Mouse (Mus musculus) neural tube, embryonic 11.5 days (tissue): ENCODE measurements at regions not wholly inside any gene's neighbourhood (a gene's known extent, or its start where the extent isn't known, plus 50 kb on each side); places are given as distances from the start of the nearest gene placed in this dataset.
"Not testable (repeated sequence)": the region's sequence is repeated elsewhere in the genome, so short reads cannot be mapped to it uniquely, and the experiment has no call there.

ENCODE experiments used
- ATAC-seq: fragments of 200-750 bp; cut with Nextera tagmentation; 2 replicates; pipeline ENCODE4 v1.8.0; 2017; ENCODE audit warnings: moderate number of reproducible peaks, mild to moderate bottlenecking, moderate TSS enrichment, moderate library complexity; ENCODE audit not compliant: insufficient read depth, low FRiP score, low TSS enrichment
- DNase-seq: peaks from one replicate; pipeline ENCODE4 v3.0.0-alpha.2; 2015; ENCODE audit warnings: low spot score
- H3K27ac ChIP-seq: fragments of 300-500 bp; sonication (generic); 2 replicates; pipeline ENCODE4 v1.5.1; 2014; ENCODE audit warnings: low read depth, mild to moderate bottlenecking, low read length
- H3K27me3 ChIP-seq: fragments of 300-500 bp; sonication (generic); 2 replicates; pipeline ENCODE4 v1.6.1; 2014; ENCODE audit warnings: mild to moderate bottlenecking, low read length, mixed read lengths; ENCODE audit not compliant: control insufficient read depth, insufficient read depth
- H3K36me3 ChIP-seq: fragments of 300-500 bp; sonication (generic); 2 replicates; pipeline ENCODE4 v1.6.1; 2014; ENCODE audit warnings: mild to moderate bottlenecking, low read length, moderate library complexity, mixed read lengths; ENCODE audit not compliant: control insufficient read depth, insufficient read depth
- H3K4me1 ChIP-seq: fragments of 300-500 bp; sonication (generic); 2 replicates; pipeline ENCODE4 v1.6.1; 2014; ENCODE audit warnings: low read length, mixed read lengths; ENCODE audit not compliant: control insufficient read depth, insufficient read depth
- H3K4me2 ChIP-seq: fragments of 300-500 bp; sonication (generic); 2 replicates; pipeline ENCODE4 v1.6.1; 2014; ENCODE audit warnings: low read depth, mild to moderate bottlenecking, moderate library complexity
- H3K4me3 ChIP-seq: fragments of 300-500 bp; sonication (generic); 2 replicates; pipeline ENCODE4 v1.5.1; 2014; ENCODE audit warnings: low read depth, low read length
- H3K9ac ChIP-seq: fragments of 300-500 bp; sonication (generic); 2 replicates; pipeline ENCODE4 v1.6.1; 2014; ENCODE audit warnings: mild to moderate bottlenecking, low read length
- H3K9me3 ChIP-seq: fragments of 300-500 bp; sonication (generic); 2 replicates; pipeline ENCODE4 v1.6.1; 2016; ENCODE audit warnings: low read length; ENCODE audit not compliant: control insufficient read depth
- WGBS: fragments of 180-500 bp; shearing (Covaris S2); extraction: QIAGEN DNeasy Blood & Tissue Kit; methylation state at CpG from one replicate; pipeline ENCODE4 v1.1.7; 2014; 5-methylcytosine and 5-hydroxymethylcytosine counted together

DNA sequence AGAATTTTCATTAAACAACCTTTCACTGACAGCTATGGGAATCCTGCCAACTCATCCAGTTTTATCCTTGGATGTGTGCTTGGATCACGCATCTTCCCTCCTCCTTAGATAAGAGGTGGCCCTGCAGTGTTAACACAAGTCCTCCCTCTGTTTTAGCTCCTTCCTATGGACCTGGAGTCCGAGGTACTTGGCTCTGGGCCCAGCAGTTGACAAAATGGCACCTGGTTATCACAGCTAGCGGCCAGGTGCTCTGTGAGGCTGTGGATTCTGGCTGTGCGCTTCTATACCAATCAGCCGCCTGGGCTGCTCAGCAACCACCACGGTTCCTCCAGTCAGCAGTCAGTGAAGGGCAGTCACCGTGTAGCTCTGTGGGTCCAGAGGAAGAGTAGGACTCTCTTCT, 157.4 kb downstream of the Prdm2 start:
- Histone ChIP-seq H3K27me3 (no peaks in the 10 kb centered on the region), H3K4me3 (no peak overlapping the region), H3K36me3 (no peaks in the 10 kb centered on the region), H3K9me3 (no peaks in the 10 kb centered on the region), H3K9ac (no peak overlapping the region), H3K4me2 (no peak overlapping the region), H3K4me1 (no peaks in the 10 kb centered on the region), H3K27ac (no peak overlapping the region)
- DNase-seq, result no peak
- 84% methylated on average over 7 of the region's 7 CpGs for WGBS
- ATAC-seq, result no peak

DNA sequence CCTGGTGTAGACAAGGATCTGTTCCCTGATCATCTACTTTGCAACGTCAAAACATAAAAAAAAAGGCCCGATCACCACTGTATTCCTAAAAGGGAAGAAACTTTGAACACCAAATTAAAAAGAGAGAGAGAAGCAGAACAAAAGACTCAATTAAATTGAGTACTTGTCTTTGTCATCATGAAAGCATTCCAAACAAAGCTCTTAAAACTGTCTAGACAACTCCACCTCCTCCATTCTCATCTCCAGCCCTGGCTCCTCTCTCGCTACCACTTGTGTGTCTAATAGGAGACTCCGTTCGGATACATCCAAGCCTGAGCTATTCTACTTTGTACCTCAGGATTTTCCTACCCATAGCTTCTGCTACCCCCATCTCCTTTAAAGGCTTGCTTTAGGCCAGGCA, 159.8 kb downstream of the Prdm2 start:
- 82% methylated on average over 5 of the region's 5 CpGs for WGBS
- H3K9me3 ChIP-seq, result no peaks in the 10 kb centered on the region
- H3K4me3 ChIP-seq, result no peak overlapping the region
- H3K27me3 ChIP-seq, result no peaks in the 10 kb centered on the region
- no peak for ATAC-seq
- no peaks in the 10 kb centered on the region for H3K36me3 ChIP-seq
- no peak overlapping the region for H3K9ac ChIP-seq
- H3K27ac ChIP-seq, result no peak overlapping the region
- no peaks in the 10 kb centered on the region for H3K4me1 ChIP-seq
- H3K4me2 ChIP-seq, result no peak overlapping the region
- no peak for DNase-seq

DNA sequence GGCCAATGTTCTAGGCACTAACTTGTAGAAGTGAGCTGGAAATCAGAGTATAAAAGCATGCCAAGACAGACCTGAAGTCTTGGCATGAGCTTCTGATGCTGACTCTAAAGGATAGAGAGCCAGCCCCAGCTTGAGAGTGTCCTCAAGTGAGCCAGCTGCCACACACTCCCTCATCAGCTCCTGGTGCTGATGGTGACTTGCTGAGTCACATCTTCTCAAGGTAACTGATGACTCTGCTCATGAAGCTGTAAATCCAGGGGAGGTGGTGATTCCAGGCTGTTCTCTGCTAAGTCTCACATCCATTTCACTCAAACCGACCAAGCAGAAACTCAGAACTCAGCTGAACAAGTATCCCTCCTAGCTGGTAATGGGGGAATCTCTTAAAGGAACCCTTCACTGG, 161.6 kb downstream of the Prdm2 start:
- ATAC-seq, result no peak
- no peak overlapping the region for H3K9ac ChIP-seq
- WGBS, result 76% methylated on average over 1 of the region's 1 CpGs
- H3K27ac ChIP-seq, result no peak overlapping the region
- no peak overlapping the region for H3K4me3 ChIP-seq
- H3K36me3 ChIP-seq, result no peaks in the 10 kb centered on the region
- no peak for DNase-seq
- no peak overlapping the region for H3K4me2 ChIP-seq
- H3K27me3 ChIP-seq, result no peaks in the 10 kb centered on the region
- H3K4me1 ChIP-seq, result no peaks in the 10 kb centered on the region
- H3K9me3 ChIP-seq, result no peaks in the 10 kb centered on the region

DNA sequence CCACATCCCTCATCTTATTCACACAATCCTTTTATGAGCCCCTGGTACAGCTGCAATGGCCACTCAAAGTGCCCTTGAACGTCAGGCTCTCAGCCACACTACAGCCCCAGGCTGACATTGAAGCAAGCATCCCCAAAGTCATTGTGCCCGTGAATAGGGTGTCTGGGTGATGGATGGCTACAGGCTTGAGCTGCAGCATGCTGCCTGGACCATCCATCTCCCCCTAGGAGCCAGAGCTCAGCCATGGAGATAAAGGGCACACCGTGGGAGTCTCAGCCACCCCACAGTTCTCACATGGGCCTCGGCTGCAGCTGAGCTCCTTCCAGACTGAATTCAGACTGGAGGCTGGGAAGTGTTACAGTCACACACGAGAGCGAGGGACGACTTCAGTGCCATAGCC, 167.6 kb downstream of the Prdm2 start:
- peak overlapping the region; percentile 15 for H3K27ac ChIP-seq

DNA sequence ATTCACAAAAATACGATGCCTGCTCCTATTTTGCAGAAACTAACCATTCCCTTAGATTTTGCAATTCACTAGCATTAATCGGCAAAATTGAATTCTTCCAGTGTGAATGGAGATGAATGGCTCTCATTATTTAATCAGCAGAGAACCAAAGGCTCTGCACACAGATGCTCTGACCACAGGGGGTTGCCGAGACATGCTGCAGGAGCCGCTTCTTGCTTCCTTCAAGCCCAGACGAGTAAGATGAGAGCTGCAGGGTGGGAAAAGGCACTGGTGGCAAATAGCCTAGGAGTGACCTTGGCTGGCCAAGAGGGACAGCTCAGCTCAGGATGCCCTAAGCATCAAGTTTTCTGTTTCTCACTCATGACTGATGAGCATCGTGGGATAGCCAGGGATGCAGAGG, 170.0 kb downstream of the Prdm2 start:
- WGBS, result 35% methylated on average over 6 of the region's 6 CpGs
- H3K27ac ChIP-seq, result no peak overlapping the region
- ATAC-seq, result peak; percentile 60; the same call in 1 of the 2 replicates
- H3K36me3 ChIP-seq, result no peaks in the 10 kb centered on the region
- no peaks in the 10 kb centered on the region for H3K9me3 ChIP-seq
- no peak overlapping the region for H3K4me3 ChIP-seq
- peaks cover 17% of the 10 kb centered on the region for H3K4me1 ChIP-seq
- no peak overlapping the region for H3K4me2 ChIP-seq
- H3K27me3 ChIP-seq, result no peaks in the 10 kb centered on the region
- H3K9ac ChIP-seq, result no peak overlapping the region
- DNase-seq, result peak; percentile 48

More for the DNA sequence above, 167.6 kb downstream of the Prdm2 start:
- H3K4me2 ChIP-seq, result no peak overlapping the region
- no peaks in the 10 kb centered on the region for H3K36me3 ChIP-seq
- peak; percentile 86 for DNase-seq
- H3K4me3 ChIP-seq, result no peak overlapping the region
- peak; percentile 94 for ATAC-seq
- no peak overlapping the region for H3K9ac ChIP-seq
- H3K4me1 ChIP-seq, result peaks cover 17% of the 10 kb centered on the region
- H3K9me3 ChIP-seq, result no peaks in the 10 kb centered on the region
- WGBS, result 17% methylated on average over 7 of the region's 7 CpGs
- H3K27me3 ChIP-seq, result no peaks in the 10 kb centered on the region

DNA sequence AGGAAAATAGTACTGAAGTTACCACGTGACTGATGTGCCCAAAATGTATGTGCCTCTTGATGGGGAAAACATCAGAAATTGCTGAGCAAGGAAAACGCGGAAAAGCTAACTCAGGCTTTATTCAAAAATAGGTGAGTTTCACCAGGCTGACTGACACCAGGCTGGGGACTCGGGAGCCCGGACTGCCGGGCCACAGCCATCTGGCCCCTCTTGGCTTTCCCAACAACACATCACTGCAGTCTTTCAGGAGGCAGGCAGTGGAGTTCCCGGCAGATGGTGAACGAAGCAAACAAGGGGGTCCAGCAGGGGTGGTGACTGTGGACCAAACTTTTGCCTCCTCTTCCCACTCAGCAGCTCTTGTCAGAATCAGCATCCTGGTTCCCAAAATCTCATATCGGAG, 174.2 kb downstream of the Prdm2 start:
- 74% methylated on average over 9 of the region's 9 CpGs for WGBS
- no peak for ATAC-seq

DNA sequence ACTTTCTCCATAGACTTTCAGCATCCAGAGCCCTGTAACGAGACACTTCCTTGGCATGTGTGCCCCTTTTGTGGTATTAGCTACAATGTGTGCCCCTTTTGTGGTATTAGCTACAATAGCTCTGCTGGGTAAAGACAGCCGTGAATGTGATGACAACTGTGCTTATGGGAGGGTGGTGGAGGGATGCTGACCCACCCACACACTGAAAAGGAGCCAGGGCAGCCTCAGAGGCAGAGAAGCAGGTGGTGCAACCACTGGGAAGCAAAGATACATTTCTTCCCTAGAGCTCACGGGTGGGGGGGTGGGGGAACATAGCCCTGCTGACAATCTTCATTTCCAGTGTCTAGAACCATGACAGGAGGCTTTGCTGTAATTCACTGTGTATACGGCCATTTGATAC, 176.1 kb downstream of the Prdm2 start:
- Histone ChIP-seq H3K27me3 (no peaks in the 10 kb centered on the region), H3K4me3 (no peak overlapping the region), H3K9me3 (no peaks in the 10 kb centered on the region), H3K4me1 (peaks cover 3% of the 10 kb centered on the region), H3K9ac (no peak overlapping the region), H3K27ac (no peak overlapping the region), H3K36me3 (no peaks in the 10 kb centered on the region), H3K4me2 (no peak overlapping the region)
- WGBS, result 68% methylated on average over 4 of the region's 4 CpGs
- no peak for ATAC-seq
- DNase-seq, result no peak

More for the DNA sequence above, 174.2 kb downstream of the Prdm2 start:
- no peak overlapping the region for H3K4me2 ChIP-seq
- no peaks in the 10 kb centered on the region for H3K36me3 ChIP-seq
- H3K9ac ChIP-seq, result no peak overlapping the region
- peaks cover 14% of the 10 kb centered on the region for H3K4me1 ChIP-seq
- no peaks in the 10 kb centered on the region for H3K9me3 ChIP-seq
- DNase-seq, result no peak
- no peak overlapping the region for H3K27ac ChIP-seq
- H3K27me3 ChIP-seq, result no peaks in the 10 kb centered on the region
- H3K4me3 ChIP-seq, result no peak overlapping the region

DNA sequence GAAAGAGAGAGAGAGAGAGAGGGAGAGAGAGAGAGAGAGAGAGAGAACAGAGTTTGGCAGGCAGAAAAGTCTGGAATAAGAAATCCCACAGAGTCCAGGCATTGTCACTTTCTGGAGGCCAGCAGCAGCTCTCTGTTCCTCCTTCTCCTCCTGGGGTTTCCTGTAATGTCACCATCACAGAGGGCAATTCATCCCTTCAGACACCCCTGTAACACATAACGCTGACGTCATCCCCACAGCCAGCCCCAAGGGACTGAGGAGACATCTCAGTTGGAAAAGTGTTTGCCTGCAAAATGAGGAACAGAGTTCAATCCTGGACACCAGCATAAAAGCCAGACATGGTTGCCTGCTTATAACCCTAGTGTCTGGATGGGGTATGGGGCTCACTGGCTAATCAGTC, 177.7 kb downstream of the Prdm2 start:
- ATAC-seq, H3K4me2 ChIP-seq, H3K9ac ChIP-seq, H3K9me3 ChIP-seq, H3K27me3 ChIP-seq, H3K36me3 ChIP-seq, H3K4me3 ChIP-seq, DNase-seq, H3K4me1 ChIP-seq, H3K27ac ChIP-seq: not testable (repeated sequence)
- WGBS, result 84% methylated on average over 2 of the region's 2 CpGs

DNA sequence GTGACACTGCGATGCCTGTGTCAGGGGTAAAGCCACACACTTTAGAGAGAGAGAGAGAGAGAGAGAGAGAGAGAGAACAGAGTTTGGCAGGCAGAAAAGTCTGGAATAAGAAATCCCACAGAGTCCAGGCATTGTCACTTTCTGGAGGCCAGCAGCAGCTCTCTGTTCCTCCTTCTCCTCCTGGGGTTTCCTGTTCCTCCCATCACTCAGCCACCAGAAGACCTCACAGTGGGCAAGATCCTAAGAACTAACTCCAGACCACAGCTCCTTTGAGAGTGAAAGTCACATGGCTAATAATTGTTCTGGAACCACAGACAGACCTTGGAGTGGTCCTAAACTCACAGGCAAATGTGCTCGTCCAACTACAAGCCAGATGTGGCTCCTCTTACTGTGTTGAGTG, 178.5 kb downstream of the Prdm2 start:
- H3K9me3 ChIP-seq, H3K4me1 ChIP-seq, H3K27ac ChIP-seq, H3K27me3 ChIP-seq, H3K4me3 ChIP-seq, ATAC-seq, DNase-seq, H3K36me3 ChIP-seq, H3K4me2 ChIP-seq, H3K9ac ChIP-seq: not testable (repeated sequence)
- WGBS, result 94% methylated on average over 2 of the region's 2 CpGs
